Mouse (Mus musculus) naive thymus-derived CD4-positive, alpha-beta T cell, adult 2 months (primary cell): ENCODE data around the gene Emc9.

Experiments
- DNase-seq: peaks from one replicate; pipeline ENCODE4 v3.0.0-alpha.2; 2011; ENCODE audit warnings: low read depth

Gene Emc9

GRCm38 (mm10) chr14:55560202-55561073 lies 24.7 kb downstream of the Emc9 start, which contains the start of gene A730061H03Rik:
A730061H03Rik (minus strand) TSS chr14:55560406.
- DNase-seq = peak; percentile 99

GRCm38 (mm10) chr14:55559799-55560201 lies 25.3 kb downstream of the Emc9 start, which contains the start of gene Dcaf11:
Dcaf11 (plus strand) TSS chr14:55560006.
- peak; percentile 91 for DNase-seq

- DNase-seq = no peak
Measured at GRCm38 (mm10) chr14:55558740-55559448, 26.2 kb downstream of the Emc9 start.

- no peak for DNase-seq
Measured at GRCm38 (mm10) chr14:55557587-55557986, 27.5 kb downstream of the Emc9 start.

GRCm38 (mm10) chr14:55557003-55557402 lies 28.1 kb downstream of the Emc9 start:
- DNase-seq = peak; percentile 80

- DNase-seq = no peak
Measured at GRCm38 (mm10) chr14:55555788-55556187, 29.3 kb downstream of the Emc9 start.

GRCm38 (mm10) chr14:55554635-55555034 lies 30.5 kb downstream of the Emc9 start:
- DNase-seq = peak; percentile 47

- no peak for DNase-seq
Measured at GRCm38 (mm10) chr14:55551794-55552193, 33.3 kb downstream of the Emc9 start.

- no peak for DNase-seq
Measured at GRCm38 (mm10) chr14:55551347-55551746, 33.8 kb downstream of the Emc9 start.

- no peak for DNase-seq
Measured at GRCm38 (mm10) chr14:55550191-55550590, 34.9 kb downstream of the Emc9 start.

- no peak for DNase-seq
Measured at GRCm38 (mm10) chr14:55544334-55544733, 40.8 kb downstream of the Emc9 start.

- DNase-seq = no peak
Measured at GRCm38 (mm10) chr14:55542268-55542667, 42.8 kb downstream of the Emc9 start.

GRCm38 (mm10) chr14:55540787-55541321 lies 44.2 kb downstream of the Emc9 start:
- peak; percentile 73 for DNase-seq

GRCm38 (mm10) chr14:55540067-55540786 lies 44.9 kb downstream of the Emc9 start, which contains the start of gene Pck2:
Pck2 (plus strand) TSS chr14:55540266.
- peak; percentile 55 for DNase-seq

GRCm38 (mm10) chr14:55536116-55536745 lies 48.9 kb downstream of the Emc9 start:
- peak; percentile 52 for DNase-seq
